Mouse (Mus musculus) myocyte (in vitro differentiated cells): ENCODE measurements at regions not wholly inside any gene's neighbourhood (a gene's known extent, or its start where the extent isn't known, plus 50 kb on each side); places are given as distances from the start of the nearest gene placed in this dataset.

ENCODE experiments used
- CEBPB ChIP-seq: IDR thresholded peaks from 2 replicates; pipeline ENCODE4 v1.6.1; 2011; ENCODE audit warnings: mild to moderate bottlenecking, moderate library complexity; ENCODE audit not compliant: poor library complexity, insufficient read depth, severe bottlenecking
- E2F4 ChIP-seq: IDR thresholded peaks from one replicate; pipeline ENCODE4 v1.6.1; 2011; ENCODE audit warnings: mild to moderate bottlenecking, control low read depth, moderate library complexity; ENCODE audit not compliant: insufficient read depth
- MAX ChIP-seq: IDR thresholded peaks from one replicate; pipeline ENCODE4 v1.6.1; 2011; ENCODE audit warnings: low read depth, mild to moderate bottlenecking, control low read depth
- MYOD1 ChIP-seq, 3 experiments: IDR thresholded peaks; one replicate each; pipeline ENCODE4 v1.6.1; 2011; ENCODE audit warnings: control low read depth in 2 of 3, low read depth in 2 of 3, mild to moderate bottlenecking in 2 of 3, moderate library complexity in 1 of 3; ENCODE audit not compliant: insufficient read length in 2 of 3, control insufficient read depth in 1 of 3
- MYOG ChIP-seq, 3 experiments: IDR thresholded peaks; one replicate each; pipeline ENCODE4 v1.6.1; 2011; ENCODE audit warnings: control low read depth in 2 of 3, low read depth in 2 of 3, mild to moderate bottlenecking in 2 of 3; ENCODE audit not compliant: insufficient read length in 2 of 3, control insufficient read depth in 1 of 3, insufficient read depth in 1 of 3
- POLR2A ChIP-seq: IDR thresholded peaks from one replicate; pipeline ENCODE4 v1.6.1; 2011; ENCODE audit warnings: low read depth, mild to moderate bottlenecking, control low read depth, moderate library complexity; ENCODE audit not compliant: insufficient read length
- POLR2AphosphoS2 ChIP-seq: IDR thresholded peaks from one replicate; pipeline ENCODE4 v1.6.1; 2011; ENCODE audit warnings: low read depth, control low read depth; ENCODE audit not compliant: insufficient read length
- REST ChIP-seq: IDR thresholded peaks from one replicate; pipeline ENCODE4 v1.6.1; 2011; ENCODE audit warnings: mild to moderate bottlenecking, control low read depth, moderate library complexity; ENCODE audit not compliant: insufficient read depth, insufficient read length
- SRF ChIP-seq: IDR thresholded peaks from one replicate; pipeline ENCODE4 v1.6.1; 2011; ENCODE audit warnings: low read depth; ENCODE audit not compliant: control insufficient read depth, insufficient read length
- TCF12 ChIP-seq: IDR thresholded peaks from one replicate; pipeline ENCODE4 v1.6.1; 2011; ENCODE audit warnings: mild to moderate bottlenecking, control low read depth; ENCODE audit not compliant: poor library complexity, insufficient read depth, severe bottlenecking
- TCF3 ChIP-seq: IDR thresholded peaks from one replicate; pipeline ENCODE4 v1.6.1; 2011; ENCODE audit warnings: low read depth, control low read depth; ENCODE audit not compliant: insufficient read length
- USF1 ChIP-seq: IDR thresholded peaks from one replicate; pipeline ENCODE4 v1.6.1; 2011; ENCODE audit warnings: low read depth, mild to moderate bottlenecking, control low read depth, moderate library complexity

- TF ChIP-seq E2F4 (no peak), SRF (no peak), POLR2A (no peak), USF1 (no peak), MYOD1 (IDR thresholded peaks at IDR 0.05; ENCODE audit: control insufficient read depth in 1 of 3, insufficient read length in 2 of 3, low read depth in 2 of 3) (no peak), MAX (no peak), MYOG (IDR thresholded peaks at IDR 0.05; ENCODE audit: control insufficient read depth in 1 of 3, insufficient read depth in 1 of 3, insufficient read length in 2 of 3, low read depth in 2 of 3) (no peak), POLR2AphosphoS2 (no peak), CEBPB (no peak), TCF12 (no peak), TCF3 (no peak), REST (no peak)
These were observed 250.0 kb downstream of the Cdh26 start for GRCm38 (mm10) chr2:178680368-178680767.
